Mouse (Mus musculus): ENCODE data around the gene Rnaseh2b.

GRCm38 (mm10) chr14:62331866-62332619 lies 39.7 kb downstream of the Rnaseh2b start:
- TF ChIP-seq CTCF (IDR thresholded peaks at IDR 0.05; ENCODE audit: low read depth, low read length) (no peak), GATA1 (IDR thresholded peaks at IDR 0.05; ENCODE audit: borderline replicate concordance, low read length) (no peak), TAL1 (conservative IDR thresholded peaks at IDR 0.05; ENCODE audit: low read depth, low read length) (no peak), POLR2AphosphoS5 (IDR thresholded peaks at IDR 0.05; ENCODE audit: insufficient replicate concordance, low read depth, low read length) (no peak), GATA2 (IDR thresholded peaks at IDR 0.05; ENCODE audit: borderline replicate concordance, low read depth, low read length) (no peak)
